ENCODE assay signal across 8 mouse cellular contexts in the genomic region with DNA sequence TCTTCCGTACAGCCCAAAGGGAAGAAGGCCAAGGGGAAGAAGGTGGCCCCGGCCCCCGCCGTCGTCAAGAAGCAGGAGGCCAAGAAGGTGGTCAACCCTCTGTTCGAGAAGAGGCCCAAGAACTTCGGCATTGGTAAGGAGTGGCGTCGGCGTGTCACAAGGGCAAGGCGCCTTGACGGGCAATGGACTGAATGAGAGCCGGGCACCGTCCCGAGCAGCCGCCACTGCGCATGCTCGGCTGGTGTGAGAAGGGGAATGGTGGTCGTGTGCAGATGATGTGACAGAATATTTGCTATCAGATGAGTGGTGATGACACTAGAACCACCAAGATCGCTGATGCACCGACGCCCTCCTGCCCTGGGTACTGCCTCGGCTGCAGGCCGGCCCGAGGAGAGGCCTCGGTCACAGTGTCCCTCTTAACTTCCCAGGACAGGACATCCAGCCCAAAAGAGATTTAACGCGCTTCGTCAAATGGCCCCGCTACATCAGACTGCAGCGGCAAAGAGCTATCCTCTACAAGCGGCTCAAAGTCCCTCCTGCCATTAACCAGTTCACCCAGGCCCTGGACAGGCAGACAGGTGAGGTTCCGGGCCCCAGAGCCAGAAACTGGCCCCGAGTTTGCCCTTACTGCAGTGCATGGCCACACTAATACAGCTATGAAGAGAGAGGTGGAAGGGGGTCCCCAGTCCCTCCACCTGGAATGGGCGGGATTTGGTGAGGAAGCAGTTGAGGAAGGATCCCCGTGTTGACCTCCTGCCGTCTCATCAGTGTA. TPM values are rescaled to one million over a fixed set of nuclear protein-coding genes. Genes with fewer than 3 reads are reported as not detected.
DNase-seq lines count a peak whose midpoint lies in the region; ATAC-seq and TF ChIP-seq lines count a peak whose summit lies in the region.

No protein-coding gene starts in this region.

- H3K4me1 ChIP-seq in heart, adult 2 months (ENCODE audit: control insufficient read depth, insufficient read depth, low read length), result peaks cover 8% of the 10 kb centered on the region
- H3K4me1 ChIP-seq in ES-Bruce4 (ENCODE audit: control insufficient read depth, insufficient read depth, low read length), result no peaks in the 10 kb centered on the region
- H3K4me1 ChIP-seq in heart, embryonic 16.5 days (ENCODE audit: control insufficient read depth, insufficient read depth, low read length), result peaks cover 33% of the 10 kb centered on the region
- peaks cover 29% of the 10 kb centered on the region for H3K4me1 ChIP-seq in limb, embryonic 14.5 days (ENCODE audit: control insufficient read depth, insufficient read depth, low read length)
- H3K4me1 ChIP-seq in midbrain, embryonic 13.5 days (replicated peaks), result peaks cover 57% of the 10 kb centered on the region

- under 1% methylated on average over 37 of the region's 37 CpGs for WGBS in heart, adult 2 months
- WGBS in heart, embryonic 16.5 days, result under 1% methylated on average over 37 of the region's 37 CpGs
- WGBS in limb, embryonic 14.5 days, result 2% methylated on average over 36 of the region's 37 CpGs
- WGBS in midbrain, embryonic 13.5 days, result under 1% methylated on average over 37 of the region's 37 CpGs

- H3K4me2 ChIP-seq in heart, embryonic 16.5 days (ENCODE audit: low read depth, low read length), result peak overlapping the region; percentile 99
- peak overlapping the region; percentile 97 for H3K4me2 ChIP-seq in limb, embryonic 14.5 days (replicated peaks; ENCODE audit: low read depth, low read length, severe bottlenecking)
- H3K4me2 ChIP-seq in midbrain, embryonic 13.5 days (replicated peaks), result peak overlapping the region; percentile 100

- H3K4me3 ChIP-seq in heart, adult 2 months, result peak overlapping the region; percentile 84
- peak overlapping the region; percentile 99 for H3K4me3 ChIP-seq in ES-Bruce4 (ENCODE audit: low read depth, low read length)
- H3K4me3 ChIP-seq in heart, embryonic 16.5 days (ENCODE audit: low read length), result peak overlapping the region; percentile 91
- peak overlapping the region; percentile 83 for H3K4me3 ChIP-seq in limb, embryonic 14.5 days (replicated peaks; ENCODE audit: low read length)
- peak overlapping the region; percentile 95 for H3K4me3 ChIP-seq in midbrain, embryonic 13.5 days (replicated peaks)

- no peak for TF ChIP-seq EP300 in heart, adult 2 months (IDR thresholded peaks at IDR 0.05; ENCODE audit: insufficient read depth, low read depth, low read length)
- no peak for TF ChIP-seq EP300 in ES-Bruce4 (IDR thresholded peaks at IDR 0.05; ENCODE audit: insufficient read depth, low read depth, low read length)

- H3K27ac ChIP-seq in heart, adult 2 months, result peak overlapping the region; percentile 80
- H3K27ac ChIP-seq in ES-Bruce4 (ENCODE audit: insufficient read depth, low read length), result peak overlapping the region; percentile 39
- H3K27ac ChIP-seq in heart, embryonic 16.5 days (ENCODE audit: low read length), result peak overlapping the region; percentile 81
- peak overlapping the region; percentile 94 for H3K27ac ChIP-seq in limb, embryonic 14.5 days (replicated peaks; ENCODE audit: low read depth, low read length)
- peak overlapping the region; percentile 94 for H3K27ac ChIP-seq in midbrain, embryonic 13.5 days

- peak; percentile 45 for ATAC-seq in heart, embryonic 16.5 days (replicated peaks; ENCODE audit: extremely low read depth, insufficient read depth, low FRiP score)
- ATAC-seq in limb, embryonic 14.5 days (ENCODE audit: low FRiP score, low read depth), result peak; percentile 25; the same call in 1 of the 2 replicates
- ATAC-seq in midbrain, embryonic 13.5 days, result peak; percentile 65

- H3K9ac ChIP-seq in heart, adult 2 months (ENCODE audit: low read depth, low read length), result peak overlapping the region; percentile 95
- H3K9ac ChIP-seq in ES-Bruce4 (ENCODE audit: low read depth, poor library complexity, severe bottlenecking), result peak overlapping the region; percentile 93
- peak overlapping the region; percentile 94 for H3K9ac ChIP-seq in heart, embryonic 16.5 days (ENCODE audit: low read length)
- H3K9ac ChIP-seq in limb, embryonic 14.5 days (ENCODE audit: low read depth, low read length, severe bottlenecking), result peak overlapping the region; percentile 95
- H3K9ac ChIP-seq in midbrain, embryonic 13.5 days (replicated peaks), result peak overlapping the region; percentile 99

- H3K36me3 ChIP-seq in heart, adult 2 months (ENCODE audit: control insufficient read depth, insufficient read depth, low read length), result peaks cover 7% of the 10 kb centered on the region
- peaks cover 44% of the 10 kb centered on the region for H3K36me3 ChIP-seq in ES-Bruce4 (ENCODE audit: control insufficient read depth, insufficient read depth, low read length, poor library complexity, severe bottlenecking)
- H3K36me3 ChIP-seq in heart, embryonic 16.5 days (ENCODE audit: control insufficient read depth, insufficient read depth), result peaks cover 39% of the 10 kb centered on the region
- peaks cover 57% of the 10 kb centered on the region for H3K36me3 ChIP-seq in limb, embryonic 14.5 days (ENCODE audit: control insufficient read depth, insufficient read depth, low read length)
- peaks cover 54% of the 10 kb centered on the region for H3K36me3 ChIP-seq in midbrain, embryonic 13.5 days

- DNase-seq in heart, adult 2 months, result no peak
- DNase-seq in heart, postnatal 25 days (ENCODE audit: low spot score), result no peak
- DNase-seq in cerebellum, postnatal 14 days, result peak; percentile 78 to 86
- DNase-seq in limb, embryonic 14.5 days (ENCODE audit: low spot score), result peak; percentile 55
- peak; percentile 73 for DNase-seq in testis, postnatal 14 days (ENCODE audit: low spot score)

- H3K9me3 ChIP-seq in ES-Bruce4 (replicated peaks; ENCODE audit: control insufficient read depth, insufficient read depth, low read length, poor library complexity, severe bottlenecking), result no peaks in the 10 kb centered on the region
- no peaks in the 10 kb centered on the region for H3K9me3 ChIP-seq in heart, embryonic 16.5 days (replicated peaks; ENCODE audit: control insufficient read depth, low read length)
- no peaks in the 10 kb centered on the region for H3K9me3 ChIP-seq in limb, embryonic 14.5 days (ENCODE audit: control insufficient read depth, low read length)
- no peaks in the 10 kb centered on the region for H3K9me3 ChIP-seq in midbrain, embryonic 13.5 days

- intact Hi-C loops in heart, adult 2 months (cut with DNase I), result loop anchor here (1.0 kb wide), 1 partner anchor 21 kb away; no protein-coding TSS in a partner anchor
- intact Hi-C loops in heart, postnatal 25 days (cut with DNase I), result loop anchor here (5.0 kb wide), 1 partner anchor 96 kb away; a partner anchor contains a TSS

- H3K27me3 ChIP-seq in heart, adult 2 months (ENCODE audit: control insufficient read depth, insufficient read depth, low read length), result no peaks in the 10 kb centered on the region
- no peaks in the 10 kb centered on the region for H3K27me3 ChIP-seq in ES-Bruce4 (ENCODE audit: control insufficient read depth, insufficient read depth, low read length, poor library complexity, severe bottlenecking)
- no peaks in the 10 kb centered on the region for H3K27me3 ChIP-seq in heart, embryonic 16.5 days (ENCODE audit: control insufficient read depth, insufficient read depth, low read length)
- H3K27me3 ChIP-seq in limb, embryonic 14.5 days (ENCODE audit: control insufficient read depth, insufficient read depth, low read length), result no peaks in the 10 kb centered on the region
- H3K27me3 ChIP-seq in midbrain, embryonic 13.5 days, result no peaks in the 10 kb centered on the region

- no peak for TF ChIP-seq POLR2A in heart, adult 2 months (IDR thresholded peaks at IDR 0.05; ENCODE audit: insufficient read depth, low read depth, low read length)
- TF ChIP-seq POLR2A in ES-Bruce4 (IDR thresholded peaks at IDR 0.05; ENCODE audit: insufficient read depth, low read length), result no peak
- no peak for TF ChIP-seq POLR2A in limb, embryonic 14.5 days (IDR thresholded peaks at IDR 0.05; ENCODE audit: borderline replicate concordance, extremely low read depth, insufficient read depth, insufficient read length)

- TF ChIP-seq CTCF in heart, adult 2 months (IDR thresholded peaks at IDR 0.05), result no peak
- TF ChIP-seq CTCF in ES-Bruce4 (IDR thresholded peaks at IDR 0.05; ENCODE audit: low read depth, low read length), result no peak

- H3K79me2 ChIP-seq in heart, adult 2 months (replicated peaks; ENCODE audit: control insufficient read depth, insufficient read depth, low read length), result peaks cover 5% of the 10 kb centered on the region

RNA-seq across cellular contexts. Expression of a gene that starts 0.6 kb away (rescaled TPM):
- total RNA-seq in heart, adult 2 months (2021), result 100 to 1,000 TPM; 266 to 312 TPM
- polyA plus RNA-seq in heart, adult 2 months (2012; rRNA removed), result 431 and 478 TPM in 2 replicates
- total RNA-seq in heart, postnatal 25 days (2021), result 100 to 1,000 TPM; 274 to 280 TPM
- 717 and 722 TPM in 2 replicates for polyA plus RNA-seq in ES-Bruce4 (2011; ENCODE audit: insufficient read depth, insufficient read length, low read depth, missing spikeins)
- polyA plus RNA-seq in heart, embryonic 16.5 days (2015; fragmentation: Nextera tagmentation; extraction: Ambion mirVana), result 287 and 336 TPM in 2 replicates
- polyA plus RNA-seq in limb, embryonic 14.5 days (2012; rRNA removed), result 1,637 and 2,054 TPM in 2 replicates
- polyA plus RNA-seq in limb, embryonic 14.5 days (2014; fragmentation: Nextera tagmentation; extraction: Ambion mirVana), result 733 and 758 TPM in 2 replicates
- 532 and 549 TPM in 2 replicates for polyA plus RNA-seq in midbrain, embryonic 13.5 days (2015; fragmentation: Nextera tagmentation; extraction: Ambion mirVana)

RNA-seq across cellular contexts. Expression of a gene that starts 0.7 kb away (rescaled TPM):
- 10 to 100 TPM; 20.7 to 26.0 TPM for total RNA-seq in heart, adult 2 months (2021)
- 26.0 and 37.9 TPM in 2 replicates for polyA plus RNA-seq in heart, adult 2 months (2012; rRNA removed)
- 10 to 100 TPM; 23.7 to 25.6 TPM for total RNA-seq in heart, postnatal 25 days (2021)
- 11.1 and 12.6 TPM in 2 replicates for polyA plus RNA-seq in ES-Bruce4 (2011; ENCODE audit: insufficient read depth, insufficient read length, low read depth, missing spikeins)
- polyA plus RNA-seq in heart, embryonic 16.5 days (2015; fragmentation: Nextera tagmentation; extraction: Ambion mirVana), result 43.7 and 45.4 TPM in 2 replicates
- 49.0 and 61.2 TPM in 2 replicates for polyA plus RNA-seq in limb, embryonic 14.5 days (2012; rRNA removed)
- polyA plus RNA-seq in limb, embryonic 14.5 days (2014; fragmentation: Nextera tagmentation; extraction: Ambion mirVana), result 32.7 and 36.2 TPM in 2 replicates
- 160 and 164 TPM in 2 replicates for polyA plus RNA-seq in midbrain, embryonic 13.5 days (2015; fragmentation: Nextera tagmentation; extraction: Ambion mirVana)

RNA-seq across cellular contexts. Expression of a gene that starts 5.0 kb away (rescaled TPM):
- total RNA-seq in heart, adult 2 months (2021), result 10 to 100 TPM; 15.2 to 16.8 TPM
- 21.6 and 22.7 TPM in 2 replicates for polyA plus RNA-seq in heart, adult 2 months (2012; rRNA removed)
- 10 to 100 TPM; 14.7 to 14.8 TPM for total RNA-seq in heart, postnatal 25 days (2021)
- 47.7 and 62.5 TPM in 2 replicates for polyA plus RNA-seq in ES-Bruce4 (2011; ENCODE audit: insufficient read depth, insufficient read length, low read depth, missing spikeins)
- 36.2 and 38.1 TPM in 2 replicates for polyA plus RNA-seq in heart, embryonic 16.5 days (2015; fragmentation: Nextera tagmentation; extraction: Ambion mirVana)
- 41.2 and 41.6 TPM in 2 replicates for polyA plus RNA-seq in limb, embryonic 14.5 days (2012; rRNA removed)
- polyA plus RNA-seq in limb, embryonic 14.5 days (2014; fragmentation: Nextera tagmentation; extraction: Ambion mirVana), result 30.7 and 36.5 TPM in 2 replicates
- 59.3 and 60.6 TPM in 2 replicates for polyA plus RNA-seq in midbrain, embryonic 13.5 days (2015; fragmentation: Nextera tagmentation; extraction: Ambion mirVana)

RNA-seq across cellular contexts. Expression of a gene that starts 5.2 kb away (rescaled TPM):
- 10 to 100 TPM; 49.7 to 68.0 TPM for total RNA-seq in heart, adult 2 months (2021)
- 49.9 and 51.7 TPM in 2 replicates for polyA plus RNA-seq in heart, adult 2 months (2012; rRNA removed)
- 10 to 100 TPM; 49.4 to 49.7 TPM for total RNA-seq in heart, postnatal 25 days (2021)
- polyA plus RNA-seq in ES-Bruce4 (2011; ENCODE audit: insufficient read depth, insufficient read length, low read depth, missing spikeins), result 40.6 and 41.1 TPM in 2 replicates
- polyA plus RNA-seq in heart, embryonic 16.5 days (2015; fragmentation: Nextera tagmentation; extraction: Ambion mirVana), result 46.8 and 47.6 TPM in 2 replicates
- polyA plus RNA-seq in limb, embryonic 14.5 days (2012; rRNA removed), result 57.9 and 69.1 TPM in 2 replicates
- 51.2 and 59.7 TPM in 2 replicates for polyA plus RNA-seq in limb, embryonic 14.5 days (2014; fragmentation: Nextera tagmentation; extraction: Ambion mirVana)
- 76.5 and 84.1 TPM in 2 replicates for polyA plus RNA-seq in midbrain, embryonic 13.5 days (2015; fragmentation: Nextera tagmentation; extraction: Ambion mirVana)

RNA-seq across cellular contexts. Expression of a gene that starts 8.5 kb away (rescaled TPM):
- 10 to 100 TPM; 12.7 to 13.2 TPM for total RNA-seq in heart, adult 2 months (2021)
- 4.4 and 8.7 TPM in 2 replicates for polyA plus RNA-seq in heart, adult 2 months (2012; rRNA removed)
- 10 to 100 TPM; 12.2 to 13.9 TPM for total RNA-seq in heart, postnatal 25 days (2021)
- 48.3 and 48.5 TPM in 2 replicates for polyA plus RNA-seq in ES-Bruce4 (2011; ENCODE audit: insufficient read depth, insufficient read length, low read depth, missing spikeins)
- polyA plus RNA-seq in heart, embryonic 16.5 days (2015; fragmentation: Nextera tagmentation; extraction: Ambion mirVana), result 15.1 and 16.0 TPM in 2 replicates
- 19.2 and 23.6 TPM in 2 replicates for polyA plus RNA-seq in limb, embryonic 14.5 days (2012; rRNA removed)
- polyA plus RNA-seq in limb, embryonic 14.5 days (2014; fragmentation: Nextera tagmentation; extraction: Ambion mirVana), result 14.1 and 15.3 TPM in 2 replicates
- polyA plus RNA-seq in midbrain, embryonic 13.5 days (2015; fragmentation: Nextera tagmentation; extraction: Ambion mirVana), result 31.0 and 33.9 TPM in 2 replicates

Comparison
In these comparisons a context has a peak if more than half of its experiments do, and no peak if none do; other contexts are left out.
1. DNase-seq: peak in cerebellum, postnatal 14 days (2 of 2), limb, embryonic 14.5 days (single experiment) and testis, postnatal 14 days (single experiment); none in heart, adult 2 months (0 of 2) and heart, postnatal 25 days (single experiment).
2. H3K27ac ChIP-seq: peak in every context shown above with its lines; median percentile 94 in limb, embryonic 14.5 days; 94 in midbrain, embryonic 13.5 days; 81 in heart, embryonic 16.5 days; 80 in heart, adult 2 months; 39 in ES-Bruce4.
3. Peak in every context shown above with its lines, with median percentiles within 50 percentile points of each other: H3K4me3 ChIP-seq, H3K9ac ChIP-seq, ATAC-seq and H3K4me2 ChIP-seq.